Mouse (Mus musculus) embryo, embryonic 10.5 days (tissue): ENCODE measurements around the gene Mrpl14.

Source experiments
- DNase-seq: peaks from one replicate; pipeline ENCODE4 v3.0.0-alpha.2; 2015; ENCODE audit warnings: low spot score

Mrpl14 gene

GRCm38 (mm10) chr17:45686716-45687115 lies 594 bp downstream of the Mrpl14 start, which contains the start of gene Tmem63b:
Gene Tmem63b, minus strand, starts transcription at chr17:45686905.
- peak; percentile 62 for DNase-seq

GRCm38 (mm10) chr17:45689120-45689519 lies 3.0 kb downstream of the Mrpl14 start:
- no peak for DNase-seq

- no peak for DNase-seq
These were observed 3.9 kb downstream of the Mrpl14 start for GRCm38 (mm10) chr17:45690044-45690443.

GRCm38 (mm10) chr17:45692159-45692558 lies 6.0 kb downstream of the Mrpl14 start:
- DNase-seq, result no peak

- no peak for DNase-seq
These were observed 7.9 kb downstream of the Mrpl14 start for GRCm38 (mm10) chr17:45693812-45694565.

- no peak for DNase-seq
These were observed 9.4 kb downstream of the Mrpl14 start for GRCm38 (mm10) chr17:45695227-45696120.

GRCm38 (mm10) chr17:45696981-45697380 lies 10.9 kb downstream of the Mrpl14 start:
- DNase-seq, result no peak

GRCm38 (mm10) chr17:45698368-45698767 lies 12.2 kb downstream of the Mrpl14 start:
- DNase-seq, result no peak

GRCm38 (mm10) chr17:45699039-45699740 lies 13.1 kb downstream of the Mrpl14 start:
- DNase-seq, result no peak

- DNase-seq, result no peak
These were observed 14.5 kb downstream of the Mrpl14 start for GRCm38 (mm10) chr17:45700496-45701235.

GRCm38 (mm10) chr17:45701236-45701591 lies 15.1 kb downstream of the Mrpl14 start:
- no peak for DNase-seq

GRCm38 (mm10) chr17:45702254-45702653 lies 16.1 kb downstream of the Mrpl14 start:
- DNase-seq, result no peak

GRCm38 (mm10) chr17:45703187-45703586 lies 17.1 kb downstream of the Mrpl14 start:
- DNase-seq, result no peak

- DNase-seq, result no peak
These were observed 20.7 kb downstream of the Mrpl14 start for GRCm38 (mm10) chr17:45706796-45707195.

- DNase-seq, result peak; percentile 42
These were observed 21.3 kb downstream of the Mrpl14 start for GRCm38 (mm10) chr17:45707376-45707775.

- no peak for DNase-seq
These were observed 22.1 kb downstream of the Mrpl14 start for GRCm38 (mm10) chr17:45708179-45708578.

GRCm38 (mm10) chr17:45709829-45710228 lies 23.7 kb downstream of the Mrpl14 start:
- no peak for DNase-seq

GRCm38 (mm10) chr17:45710407-45710806 lies 24.3 kb downstream of the Mrpl14 start:
- DNase-seq, result no peak

- DNase-seq, result no peak
These were observed 25.4 kb downstream of the Mrpl14 start for GRCm38 (mm10) chr17:45711525-45711924.

GRCm38 (mm10) chr17:45718323-45718722 lies 32.2 kb downstream of the Mrpl14 start:
- DNase-seq, result peak; percentile 79

GRCm38 (mm10) chr17:45723732-45724573 lies 37.8 kb downstream of the Mrpl14 start:
- peak; percentile 96 for DNase-seq
